Mouse (Mus musculus) forebrain, embryonic 15.5 days (tissue): ENCODE measurements at regions not wholly inside any gene's neighbourhood (a gene's known extent, or its start where the extent isn't known, plus 50 kb on each side); places are given as distances from the start of the nearest gene placed in this dataset.

Source experiments
- ATAC-seq: fragments of 200-750 bp; cut with Nextera tagmentation; replicated peaks from 2 replicates; pipeline ENCODE4 v1.8.0; 2017; ENCODE audit warnings: mild to moderate bottlenecking, moderate TSS enrichment, moderate library complexity
- H3K27ac ChIP-seq: fragments of 300-500 bp; sonication (generic); replicated peaks from 2 replicates; pipeline ENCODE4 v1.5.1; 2015; ENCODE audit warnings: mild to moderate bottlenecking, inconsistent platforms
- H3K27me3 ChIP-seq: fragments of 300-500 bp; sonication (generic); 2 replicates; pipeline ENCODE4 v1.6.1; 2015; ENCODE audit warnings: inconsistent platforms
- H3K36me3 ChIP-seq: fragments of 300-500 bp; sonication (generic); 2 replicates; pipeline ENCODE4 v1.6.1; 2015; ENCODE audit warnings: mild to moderate bottlenecking, inconsistent platforms
- H3K4me1 ChIP-seq: fragments of 300-500 bp; sonication (generic); 2 replicates; pipeline ENCODE4 v1.6.1; 2015; ENCODE audit warnings: inconsistent platforms
- H3K4me2 ChIP-seq: fragments of 300-500 bp; sonication (generic); replicated peaks from 2 replicates; pipeline ENCODE4 v1.6.1; 2015; ENCODE audit warnings: mild to moderate bottlenecking, inconsistent platforms
- H3K4me3 ChIP-seq: fragments of 300-500 bp; sonication (generic); 2 replicates; pipeline ENCODE4 v1.5.1; 2015; ENCODE audit warnings: mild to moderate bottlenecking, inconsistent platforms
- H3K9ac ChIP-seq: fragments of 300-500 bp; sonication (generic); replicated peaks from 2 replicates; pipeline ENCODE4 v1.6.1; 2015; ENCODE audit warnings: mild to moderate bottlenecking, inconsistent platforms
- H3K9me3 ChIP-seq: fragments of 300-500 bp; sonication (generic); 2 replicates; pipeline ENCODE4 v1.6.1; 2016; ENCODE audit warnings: inconsistent platforms
- whole genome bisulfite sequencing: fragments of 180-500 bp; shearing (Covaris S2); methylation state at CpG from one replicate; pipeline ENCODE4 v1.1.7; 2015; ENCODE audit warnings: mixed read lengths; 5-methylcytosine and 5-hydroxymethylcytosine counted together

GRCm38 (mm10) chr3:78412669-78413419 is 873.5 kb downstream of the Rapgef2 start:
- Histone ChIP-seq H3K4me3 (no peak overlapping the region), H3K4me2 (no peak overlapping the region), H3K4me1 (no peaks in the 10 kb centered on the region), H3K9me3 (no peaks in the 10 kb centered on the region), H3K36me3 (no peaks in the 10 kb centered on the region), H3K9ac (no peak overlapping the region), H3K27ac (no peak overlapping the region), H3K27me3 (no peaks in the 10 kb centered on the region)
- no peak for ATAC-seq
- 61% methylated on average over 5 of the region's 5 CpGs for WGBS

- Histone ChIP-seq H3K4me1 (no peaks in the 10 kb centered on the region), H3K9me3 (no peaks in the 10 kb centered on the region), H3K4me3 (no peak overlapping the region), H3K4me2 (no peak overlapping the region), H3K27ac (no peak overlapping the region), H3K27me3 (no peaks in the 10 kb centered on the region), H3K9ac (no peak overlapping the region), H3K36me3 (no peaks in the 10 kb centered on the region)
- ATAC-seq: no peak
- 85% methylated on average over 4 of the region's 4 CpGs for WGBS
These were observed 874.9 kb downstream of the Rapgef2 start for GRCm38 (mm10) chr3:78411395-78411794.

- Histone ChIP-seq H3K4me3 (no peak overlapping the region), H3K9ac (no peak overlapping the region), H3K27ac (no peak overlapping the region), H3K36me3 (no peaks in the 10 kb centered on the region), H3K9me3 (no peaks in the 10 kb centered on the region), H3K4me1 (no peaks in the 10 kb centered on the region), H3K4me2 (no peak overlapping the region), H3K27me3 (no peaks in the 10 kb centered on the region)
- 82% methylated on average over 3 of the region's 3 CpGs for WGBS
- no peak for ATAC-seq
These were observed 877.1 kb downstream of the Rapgef2 start for GRCm38 (mm10) chr3:78409237-78409636.

- ATAC-seq: 0 out of 2 replicates have a peak, but pooled peaks have one; percentile 48
- Histone ChIP-seq H3K4me2 (no peak overlapping the region), H3K36me3 (no peaks in the 10 kb centered on the region), H3K9ac (no peak overlapping the region), H3K4me1 (no peaks in the 10 kb centered on the region), H3K27me3 (no peaks in the 10 kb centered on the region), H3K4me3 (no peak overlapping the region), H3K27ac (no peak overlapping the region), H3K9me3 (no peaks in the 10 kb centered on the region)
- WGBS: 53% methylated on average over 6 of the region's 6 CpGs
These were observed 880.4 kb downstream of the Rapgef2 start for GRCm38 (mm10) chr3:78405760-78406467.

- WGBS: 35% methylated on average over 1 of the region's 1 CpGs
- no peak overlapping the region for H3K4me2 ChIP-seq
- H3K4me3 ChIP-seq: no peak overlapping the region
- ATAC-seq: peak; percentile 57; the same call in 1 of the 2 replicates
- H3K9ac ChIP-seq: no peak overlapping the region
- no peaks in the 10 kb centered on the region for H3K36me3 ChIP-seq
- no peaks in the 10 kb centered on the region for H3K9me3 ChIP-seq
- no peaks in the 10 kb centered on the region for H3K27me3 ChIP-seq
- H3K27ac ChIP-seq: no peak overlapping the region
- no peaks in the 10 kb centered on the region for H3K4me1 ChIP-seq
These were observed 927.9 kb downstream of the Rapgef2 start for GRCm38 (mm10) chr3:78358377-78358776.

- no peak overlapping the region for H3K9ac ChIP-seq
- no peak overlapping the region for H3K27ac ChIP-seq
- H3K4me2 ChIP-seq: no peak overlapping the region
- no peaks in the 10 kb centered on the region for H3K36me3 ChIP-seq
- H3K27me3 ChIP-seq: no peaks in the 10 kb centered on the region
- no peaks in the 10 kb centered on the region for H3K4me1 ChIP-seq
- no peak overlapping the region for H3K4me3 ChIP-seq
- H3K9me3 ChIP-seq: no peaks in the 10 kb centered on the region
- ATAC-seq: no peak
- 94% methylated on average over 1 of the region's 1 CpGs for WGBS
These were observed 946.4 kb downstream of the Rapgef2 start for GRCm38 (mm10) chr3:78339891-78340290.

- Histone ChIP-seq H3K4me2 (no peak overlapping the region), H3K9me3 (no peaks in the 10 kb centered on the region), H3K36me3 (no peaks in the 10 kb centered on the region), H3K9ac (no peak overlapping the region), H3K27ac (peak overlapping the region; percentile 27; the same call in 1 of the 2 replicates), H3K4me1 (no peaks in the 10 kb centered on the region), H3K4me3 (no peak overlapping the region), H3K27me3 (no peaks in the 10 kb centered on the region)
- WGBS: 55% methylated on average over 7 of the region's 7 CpGs
- peak; percentile 67; the same call in 1 of the 2 replicates for ATAC-seq
These were observed 974.5 kb downstream of the Rapgef2 start for GRCm38 (mm10) chr3:78311630-78312406.

- Histone ChIP-seq H3K27ac (no peak overlapping the region), H3K4me3 (no peak overlapping the region), H3K4me2 (no peak overlapping the region), H3K9me3 (no peaks in the 10 kb centered on the region), H3K27me3 (no peaks in the 10 kb centered on the region), H3K9ac (no peak overlapping the region), H3K4me1 (no peaks in the 10 kb centered on the region), H3K36me3 (no peaks in the 10 kb centered on the region)
- no peak for ATAC-seq
These were observed 985.8 kb downstream of the Rapgef2 start for GRCm38 (mm10) chr3:78300506-78300905.

- no peak for ATAC-seq
- H3K27me3 ChIP-seq: no peaks in the 10 kb centered on the region
- WGBS: 18% methylated on average over 3 of the region's 3 CpGs
These were observed 994.4 kb downstream of the Rapgef2 start for GRCm38 (mm10) chr3:78291894-78292293.

GRCm38 (mm10) chr3:78284071-78284470 is 1002.2 kb downstream of the Rapgef2 start:
- H3K27ac ChIP-seq: no peak overlapping the region
- H3K27me3 ChIP-seq: no peaks in the 10 kb centered on the region
- no peak overlapping the region for H3K4me3 ChIP-seq
- no peak for ATAC-seq
- no peak overlapping the region for H3K9ac ChIP-seq
- 88% methylated on average over 3 of the region's 3 CpGs for WGBS
- no peaks in the 10 kb centered on the region for H3K4me1 ChIP-seq
- no peak overlapping the region for H3K4me2 ChIP-seq
- no peaks in the 10 kb centered on the region for H3K36me3 ChIP-seq
- H3K9me3 ChIP-seq: no peaks in the 10 kb centered on the region

More at GRCm38 (mm10) chr3:78291894-78292293, 994.4 kb downstream of the Rapgef2 start:
- H3K9ac ChIP-seq: no peak overlapping the region
- H3K4me2 ChIP-seq: no peak overlapping the region
- H3K36me3 ChIP-seq: no peaks in the 10 kb centered on the region
- no peak overlapping the region for H3K4me3 ChIP-seq
- H3K4me1 ChIP-seq: no peaks in the 10 kb centered on the region
- no peaks in the 10 kb centered on the region for H3K9me3 ChIP-seq
- H3K27ac ChIP-seq: no peak overlapping the region

GRCm38 (mm10) chr3:78236920-78237319 is 1049.4 kb downstream of the Rapgef2 start:
- Histone ChIP-seq H3K27ac (no peak overlapping the region), H3K9ac (no peak overlapping the region), H3K27me3 (no peaks in the 10 kb centered on the region), H3K9me3 (no peaks in the 10 kb centered on the region), H3K4me3 (no peak overlapping the region), H3K4me1 (no peaks in the 10 kb centered on the region), H3K36me3 (no peaks in the 10 kb centered on the region), H3K4me2 (no peak overlapping the region)
- WGBS: 81% methylated on average over 7 of the region's 7 CpGs
- no peak for ATAC-seq

- Histone ChIP-seq H3K27ac (no peak overlapping the region), H3K36me3 (no peaks in the 10 kb centered on the region), H3K27me3 (no peaks in the 10 kb centered on the region), H3K4me1 (no peaks in the 10 kb centered on the region), H3K4me3 (no peak overlapping the region), H3K4me2 (no peak overlapping the region), H3K9me3 (no peaks in the 10 kb centered on the region), H3K9ac (no peak overlapping the region)
- ATAC-seq: no peak
- WGBS: 81% methylated on average over 3 of the region's 3 CpGs
These were observed 1076.6 kb downstream of the Rapgef2 start for GRCm38 (mm10) chr3:78209729-78210128.
